Mouse (Mus musculus): Measurements from ENCODE around the gene Zfp575.

The Zfp575 gene

GRCm38 (mm10) chr7:24563837-24564206, 23.6 kb downstream of the Zfp575 start:
- no peak for DNase-seq (ENCODE audit: low spot score in 2 of 2)

- DNase-seq (ENCODE audit: low spot score in 2 of 2): no peak
Measured at GRCm38 (mm10) chr7:24563191-24563836, 24.1 kb downstream of the Zfp575 start.

GRCm38 (mm10) chr7:24561450-24561849, 26.0 kb downstream of the Zfp575 start:
- no peak for DNase-seq (ENCODE audit: low spot score in 2 of 2)

- no peak for DNase-seq (ENCODE audit: low spot score in 2 of 2)
Measured at GRCm38 (mm10) chr7:24555786-24556185, 31.7 kb downstream of the Zfp575 start.

GRCm38 (mm10) chr7:24551985-24552759, 35.3 kb downstream of the Zfp575 start:
- DNase-seq (ENCODE audit: low spot score in 2 of 2): no peak

GRCm38 (mm10) chr7:24547534-24548036, 39.9 kb downstream of the Zfp575 start:
- no peak for DNase-seq (ENCODE audit: low spot score in 2 of 2)

GRCm38 (mm10) chr7:24546634-24547389, 40.6 kb downstream of the Zfp575 start:
- DNase-seq (ENCODE audit: low spot score in 2 of 2): peak; percentile 98 to 99

- no peak for DNase-seq (ENCODE audit: low spot score in 2 of 2)
Measured at GRCm38 (mm10) chr7:24546068-24546614, 41.3 kb downstream of the Zfp575 start, which contains the start of the genes Pinlyp and Xrcc1. TSS of gene Pinlyp (minus strand) at chr7:24546118. TSS of gene Xrcc1 (plus strand) at chr7:24546289.

- no peak for DNase-seq (ENCODE audit: low spot score in 2 of 2)
Measured at GRCm38 (mm10) chr7:24544506-24544905, 42.9 kb downstream of the Zfp575 start.

- DNase-seq (ENCODE audit: low spot score in 2 of 2): no peak
Measured at GRCm38 (mm10) chr7:24539686-24540085, 47.8 kb downstream of the Zfp575 start.

GRCm38 (mm10) chr7:24538701-24539100, 48.7 kb downstream of the Zfp575 start:
- DNase-seq (ENCODE audit: low spot score in 2 of 2): no peak

- no peak for DNase-seq (ENCODE audit: low spot score in 2 of 2)
Measured at GRCm38 (mm10) chr7:24538154-24538553, 49.3 kb downstream of the Zfp575 start.

- no peak for DNase-seq (ENCODE audit: low spot score in 2 of 2)
Measured at GRCm38 (mm10) chr7:24537591-24537990, 49.9 kb downstream of the Zfp575 start.

GRCm38 (mm10) chr7:24537081-24537480, 50.4 kb downstream of the Zfp575 start:
- DNase-seq (ENCODE audit: low spot score in 2 of 2): no peak

- no peak for DNase-seq (ENCODE audit: low spot score in 2 of 2)
Measured at GRCm38 (mm10) chr7:24534301-24534700, 53.1 kb downstream of the Zfp575 start.

All from frontal cortex, postnatal 14 days (tissue).